Mouse (Mus musculus) Muller cell, postnatal 12 days (primary cell): ENCODE data around the gene Wdfy1.

Experiments used
- DNase-seq: peaks from one replicate; pipeline ENCODE4 v3.0.0-alpha.2; 2015; ENCODE audit errors: inconsistent ontology term

Wdfy1 gene

DNA sequence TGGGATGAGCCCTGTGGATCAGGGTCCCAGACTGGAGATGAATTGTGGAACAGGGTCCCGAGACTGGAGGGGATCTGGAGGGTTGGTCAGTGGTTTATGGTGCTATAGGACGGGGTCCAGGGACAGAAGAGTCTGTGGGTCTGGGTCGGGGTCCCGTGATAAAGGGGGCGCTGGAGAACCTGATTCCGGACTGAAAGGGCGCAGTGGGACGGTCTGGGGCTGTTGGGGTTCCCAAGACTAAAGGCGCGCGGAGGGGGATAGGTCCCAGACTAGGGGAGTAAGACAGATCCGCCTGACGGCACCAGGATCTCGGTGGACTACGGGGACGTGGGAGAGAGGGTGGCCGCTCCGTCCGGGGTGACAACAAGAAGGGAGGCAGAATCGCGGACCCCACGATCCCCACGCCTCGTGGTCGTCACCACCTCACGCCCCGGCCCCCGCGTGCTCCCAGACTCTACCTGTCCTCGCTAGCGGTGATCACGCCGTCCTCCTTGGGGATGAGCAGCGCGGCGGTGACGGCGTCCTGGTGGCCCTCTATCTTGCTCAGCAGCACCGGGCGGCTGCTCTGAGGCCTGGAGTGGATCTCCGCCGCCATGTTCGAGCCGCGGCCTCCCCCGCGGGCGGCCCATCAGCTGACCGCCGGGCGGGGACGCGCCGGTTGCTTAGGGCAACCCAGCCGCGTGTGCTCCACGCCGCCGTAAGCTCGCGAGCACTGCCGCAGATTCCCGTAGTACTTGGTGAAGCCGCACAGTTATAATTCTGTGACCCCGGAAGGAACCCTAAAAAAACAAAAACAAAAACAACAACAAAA is 14.6 kb downstream of the Wdfy1 start:
- peak; percentile 87 for DNase-seq

DNA sequence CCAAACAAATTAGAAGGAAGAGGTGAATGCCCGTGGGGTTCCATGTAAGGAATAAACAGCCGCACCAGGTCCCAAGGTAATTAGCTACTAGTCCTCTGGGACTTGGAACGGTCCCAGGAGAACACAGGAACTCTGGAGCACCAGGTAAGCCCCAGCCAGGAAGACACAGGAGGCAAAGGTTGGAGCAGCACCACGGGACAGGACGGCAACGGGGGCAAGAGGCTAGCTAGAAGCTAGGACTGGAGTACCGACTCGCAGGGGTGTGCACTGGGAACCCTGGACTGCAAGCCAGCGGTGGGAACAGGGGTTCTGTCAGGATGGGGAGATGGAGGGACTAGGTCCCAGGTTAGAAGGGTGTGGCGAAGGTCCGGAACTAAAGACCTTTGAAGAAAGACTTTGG is 15.3 kb downstream of the Wdfy1 start:
- DNase-seq, result peak; percentile 43

DNA sequence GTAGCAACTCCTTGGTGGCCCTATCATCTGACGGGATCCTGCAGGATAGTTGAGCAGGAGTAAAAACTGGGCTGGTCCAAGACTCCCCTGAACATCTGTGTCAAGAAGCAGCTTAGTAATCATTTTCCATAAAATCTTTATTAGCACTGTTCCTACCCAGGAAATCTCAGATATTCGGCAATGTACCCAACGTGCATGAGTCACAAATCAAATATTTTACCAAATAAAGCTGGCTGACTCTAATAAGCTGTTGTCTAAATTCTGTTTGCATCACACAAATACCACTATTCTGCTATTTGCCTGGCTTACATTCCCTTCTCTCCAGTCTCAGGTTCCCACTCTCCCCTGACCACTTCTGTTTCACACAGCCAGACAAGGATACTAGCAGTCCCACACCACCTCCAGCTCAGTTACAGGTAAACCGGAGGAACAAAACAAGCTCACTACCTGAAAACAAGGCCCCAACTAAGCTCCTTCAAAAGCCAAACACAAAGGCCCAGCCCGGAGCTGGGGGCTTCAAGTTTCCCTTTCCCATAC is 16.4 kb downstream of the Wdfy1 start:
- peak; percentile 82 for DNase-seq

DNA sequence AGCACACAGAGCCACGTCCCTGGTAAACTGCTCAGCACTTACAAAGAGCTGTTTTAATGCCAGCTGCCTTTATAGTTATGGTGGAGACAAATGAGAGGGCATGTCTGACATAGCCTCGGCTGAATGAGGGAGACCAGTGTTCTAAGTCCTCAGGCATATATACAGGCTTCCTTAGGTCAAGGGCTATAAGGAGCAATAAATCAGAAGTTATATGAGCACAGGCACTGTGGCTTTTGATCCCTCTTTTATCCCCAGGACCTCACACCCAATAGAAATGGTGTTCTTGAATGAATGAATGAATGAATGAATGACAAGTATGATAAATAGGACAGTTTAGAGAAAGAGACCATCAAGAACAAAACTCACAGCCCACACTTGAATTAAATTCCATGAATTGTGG is 16.9 kb downstream of the Wdfy1 start:
- no peak for DNase-seq

DNA sequence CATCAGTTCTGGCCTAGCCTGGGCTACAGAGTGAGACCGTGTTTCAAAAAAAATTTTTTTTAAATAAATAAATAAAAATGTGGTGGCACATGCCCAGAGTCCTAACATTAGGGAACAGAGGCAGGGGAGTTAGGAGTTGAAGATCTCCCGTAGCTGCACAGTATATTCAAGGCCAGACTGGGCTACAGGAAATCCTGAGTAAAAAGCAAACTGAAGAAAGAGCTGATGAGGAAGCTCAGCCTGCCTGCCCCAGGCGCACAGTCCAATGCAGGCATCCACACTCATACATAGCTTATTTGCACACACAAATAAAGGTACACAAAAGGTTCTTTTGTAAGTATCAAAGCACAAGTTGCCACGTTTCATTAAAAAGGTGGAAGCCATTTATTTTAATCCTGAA is 18.3 kb downstream of the Wdfy1 start:
- DNase-seq, result no peak

DNA sequence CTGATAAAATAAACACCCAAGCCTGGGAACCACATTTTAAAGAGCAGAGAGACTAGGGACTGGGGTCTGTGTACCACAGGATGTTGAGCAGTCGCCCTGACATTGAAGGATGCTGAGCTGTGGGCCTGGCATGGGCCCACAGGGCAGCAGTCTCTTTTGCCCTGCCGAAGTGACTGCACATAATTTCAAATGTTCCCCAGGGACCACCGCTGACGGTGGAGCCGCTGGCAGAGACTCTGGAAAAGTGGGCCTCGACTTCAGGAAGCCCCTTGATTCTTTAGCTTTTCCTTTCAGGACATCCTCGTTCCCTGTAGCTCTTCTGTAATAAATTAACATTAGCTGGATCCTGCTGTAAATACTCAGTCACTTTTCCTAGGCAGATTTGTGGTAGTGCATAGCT is 18.8 kb downstream of the Wdfy1 start:
- no peak for DNase-seq

DNA sequence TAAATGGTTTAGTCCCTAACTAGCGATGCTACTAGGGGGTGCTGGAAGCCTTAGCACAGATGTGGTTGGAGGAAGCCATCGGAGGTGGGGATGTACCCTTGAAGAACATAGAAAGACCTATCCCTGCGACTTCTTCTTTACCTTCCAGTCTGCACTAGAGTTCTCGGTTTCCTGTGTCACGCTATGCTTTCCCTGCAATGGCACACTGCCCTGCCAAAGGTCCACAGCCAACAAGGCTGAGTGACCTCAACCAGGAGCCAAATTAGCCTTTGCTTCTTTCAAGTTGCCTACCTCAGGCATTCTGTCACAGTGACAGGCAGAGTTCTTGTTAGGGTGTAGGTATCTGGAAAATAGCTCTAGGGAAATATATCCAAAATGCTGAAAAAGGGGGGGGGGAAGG is 19.5 kb downstream of the Wdfy1 start:
- no peak for DNase-seq

DNA sequence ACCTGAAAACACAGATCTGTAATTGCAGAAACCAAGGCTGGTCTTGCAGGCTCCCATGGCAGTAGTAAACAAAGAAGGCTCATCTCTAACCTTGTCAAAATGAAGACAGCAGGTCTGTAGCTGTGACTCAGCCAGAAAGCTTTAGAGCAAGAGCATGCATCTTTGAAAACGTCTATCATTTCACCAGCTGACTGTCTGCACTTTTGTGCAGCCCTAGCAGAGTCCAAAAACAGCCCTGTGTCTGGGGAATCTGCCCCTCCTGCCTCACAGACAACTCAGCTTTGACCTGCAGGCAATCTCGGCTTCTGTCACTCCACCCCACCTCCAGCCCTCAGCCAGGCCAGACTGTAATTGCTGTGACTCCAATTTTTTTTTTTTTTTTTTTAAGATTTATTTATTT is 20.6 kb downstream of the Wdfy1 start:
- peak; percentile 41 for DNase-seq

DNA sequence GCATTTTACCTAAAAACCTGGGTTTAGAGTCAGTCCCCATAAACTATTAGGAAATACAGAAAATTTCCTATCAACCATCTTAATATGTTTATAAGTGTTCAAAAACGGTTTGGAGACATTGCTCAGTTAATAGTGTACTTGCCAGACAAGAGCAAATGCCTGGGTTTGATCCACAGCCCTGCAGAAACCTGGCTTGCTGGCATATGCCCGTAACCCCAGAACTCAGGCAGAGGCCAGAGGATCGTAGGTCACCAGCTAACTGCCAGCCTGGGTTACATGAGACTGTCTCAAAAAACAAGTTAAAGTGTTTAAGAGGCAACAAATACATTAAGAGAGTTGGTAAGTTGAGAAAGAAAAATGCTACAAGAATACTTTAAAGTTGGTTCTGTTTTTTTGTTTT is 21.0 kb downstream of the Wdfy1 start:
- DNase-seq, result no peak

DNA sequence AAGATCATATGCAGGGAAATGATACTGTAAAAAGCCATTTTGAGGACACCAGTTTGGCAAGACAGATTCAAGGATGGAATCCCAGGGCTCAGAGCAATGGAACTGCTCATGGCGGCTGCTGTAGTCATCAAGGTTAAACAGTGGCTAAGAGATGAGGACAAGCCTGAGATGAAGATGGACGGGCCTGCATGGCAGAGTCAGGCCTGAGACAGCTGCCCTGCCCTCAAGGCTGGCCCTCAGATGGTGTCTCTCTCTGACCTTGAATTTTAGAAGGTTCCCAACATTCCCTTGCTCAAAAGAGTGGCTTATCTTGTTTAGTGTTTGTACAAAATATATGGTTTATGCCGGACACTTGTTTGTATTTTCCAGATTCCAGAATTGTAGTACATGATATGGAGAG is 22.5 kb downstream of the Wdfy1 start:
- no peak for DNase-seq

DNA sequence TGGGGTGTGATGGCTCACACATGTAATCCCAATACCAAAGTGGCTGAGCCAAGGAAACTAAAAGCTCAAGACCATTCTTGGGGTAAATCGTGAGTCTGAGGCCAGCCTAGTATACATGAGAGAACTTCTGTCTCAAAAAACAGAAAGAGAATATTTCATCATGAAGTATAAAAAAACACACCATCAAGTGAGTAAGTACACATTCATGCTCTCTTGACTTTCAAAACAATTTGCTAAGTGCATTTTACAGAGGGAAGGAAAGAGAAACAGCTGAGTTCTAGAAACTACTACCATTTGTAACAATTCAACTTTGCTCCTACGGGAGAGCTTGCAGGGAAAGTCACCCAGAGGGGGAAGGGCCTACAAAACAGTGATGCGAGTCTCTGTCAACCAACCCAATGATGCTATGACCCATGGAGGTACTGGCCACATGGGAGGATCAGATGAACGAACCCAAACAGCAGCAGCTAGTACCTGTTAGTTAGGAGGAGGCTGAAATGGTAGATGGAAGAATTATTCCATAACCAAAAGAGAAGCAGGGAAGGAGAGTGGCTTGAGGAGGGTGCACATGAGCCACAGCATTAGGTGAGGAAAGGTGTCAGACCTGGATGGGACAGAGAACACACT is 23.1 kb downstream of the Wdfy1 start:
- DNase-seq, result no peak

DNA sequence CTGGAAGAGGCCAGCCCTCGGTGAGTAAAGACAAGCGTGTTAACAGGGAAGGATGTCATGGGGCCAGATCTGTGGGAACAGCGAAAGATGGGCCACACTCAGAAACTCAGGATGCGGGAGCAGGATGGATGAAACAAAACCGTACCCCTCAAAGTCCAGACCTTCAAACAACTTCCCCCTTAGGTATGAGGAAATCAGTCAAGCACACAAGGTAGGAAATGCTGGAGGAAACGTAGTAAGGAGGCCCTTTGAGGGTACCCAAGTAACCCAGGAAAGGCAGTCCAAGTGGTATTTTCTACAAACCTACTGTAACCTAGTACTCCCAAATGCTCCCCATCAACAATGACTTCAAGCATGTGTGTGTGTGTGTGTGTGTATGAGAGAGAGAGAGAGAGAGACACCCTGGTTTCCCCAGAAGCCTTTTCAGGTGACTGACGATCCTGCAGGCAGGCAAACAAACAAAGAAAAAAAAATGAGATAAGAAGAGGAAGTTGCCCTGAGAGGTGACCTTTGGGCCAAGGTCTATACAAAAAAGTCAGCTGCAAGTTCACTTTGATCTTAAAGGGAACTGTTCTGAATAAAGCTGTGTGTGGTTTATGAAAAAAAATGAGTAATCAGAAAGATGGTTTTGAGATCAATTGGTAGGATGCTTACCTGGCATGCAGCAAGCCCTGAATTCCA is 23.8 kb downstream of the Wdfy1 start:
- no peak for DNase-seq

DNA sequence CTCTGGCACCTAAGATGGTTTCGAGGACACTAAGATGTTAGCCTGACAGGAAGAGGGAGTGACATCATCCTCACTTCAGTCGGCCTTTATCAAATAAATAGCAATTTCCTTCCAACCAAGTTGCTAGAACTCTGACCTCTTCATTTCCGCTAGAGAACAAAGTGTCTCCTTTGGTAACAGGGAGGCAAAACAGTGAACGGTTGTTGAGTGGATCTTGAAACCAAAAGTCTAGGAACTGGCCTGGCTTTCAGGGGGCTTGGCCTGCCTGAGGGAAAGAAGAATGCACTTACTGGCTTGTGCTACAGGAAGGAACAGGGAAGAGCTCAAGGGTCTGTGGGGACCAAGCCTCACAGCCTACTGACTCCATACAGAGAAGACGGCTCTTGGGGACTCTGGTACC is 24.8 kb downstream of the Wdfy1 start:
- no peak for DNase-seq

DNA sequence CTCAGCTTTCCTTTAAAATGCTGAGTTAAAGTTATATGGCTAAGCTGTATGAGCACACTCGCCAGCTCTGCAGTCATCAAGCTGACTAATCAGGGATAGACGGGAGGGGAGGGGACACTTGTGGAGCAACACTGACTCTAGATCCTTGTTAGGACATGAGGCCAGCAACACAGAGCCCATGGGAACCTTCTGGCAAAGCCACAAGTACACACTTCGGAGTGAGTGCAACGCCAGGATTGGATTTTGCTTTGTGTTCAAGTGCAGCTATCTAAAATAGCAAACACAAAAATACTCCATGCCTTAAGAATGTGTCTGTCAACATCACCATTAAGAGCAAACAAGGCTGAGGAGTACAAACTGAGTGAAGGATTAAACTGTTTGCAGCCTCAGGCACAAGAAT is 29.9 kb downstream of the Wdfy1 start:
- DNase-seq, result no peak

DNA sequence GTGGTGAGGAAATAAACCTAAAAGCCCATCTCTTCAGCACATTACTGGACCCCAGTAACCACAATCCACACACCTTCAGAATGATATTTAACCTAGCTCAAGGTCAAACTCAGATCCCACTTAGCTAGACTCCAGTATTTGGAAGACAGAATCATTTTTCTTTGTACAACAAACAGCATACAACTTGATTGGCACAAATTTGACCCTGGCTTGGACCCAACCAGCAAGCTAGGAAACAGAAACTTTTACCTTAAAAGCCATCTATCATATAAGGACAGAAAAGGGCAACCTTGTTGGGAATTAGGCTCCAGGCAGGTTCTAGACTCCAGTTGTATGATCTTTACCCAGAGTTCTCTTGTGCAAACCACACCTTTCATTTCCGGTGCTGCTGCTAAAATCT is 32.6 kb downstream of the Wdfy1 start:
- no peak for DNase-seq

DNA sequence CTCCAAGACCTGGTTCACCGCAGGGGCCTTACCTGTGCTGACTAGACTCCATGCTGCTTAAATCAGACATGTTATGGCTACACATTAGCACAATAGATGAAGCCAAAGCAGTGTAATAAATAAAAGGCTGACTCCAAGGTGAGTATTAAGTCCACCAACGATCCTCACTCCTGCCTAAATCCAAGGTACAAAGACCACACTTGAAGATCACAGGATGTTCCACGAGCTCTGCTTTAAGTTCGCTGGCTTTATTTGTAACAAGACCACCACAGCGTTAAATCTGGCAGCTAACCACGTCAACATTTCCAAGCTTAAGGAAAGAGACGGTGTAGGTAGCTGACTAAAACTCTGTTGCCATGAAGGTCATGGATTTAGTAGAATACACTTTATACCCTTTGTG is 33.0 kb downstream of the Wdfy1 start:
- DNase-seq, result no peak

DNA sequence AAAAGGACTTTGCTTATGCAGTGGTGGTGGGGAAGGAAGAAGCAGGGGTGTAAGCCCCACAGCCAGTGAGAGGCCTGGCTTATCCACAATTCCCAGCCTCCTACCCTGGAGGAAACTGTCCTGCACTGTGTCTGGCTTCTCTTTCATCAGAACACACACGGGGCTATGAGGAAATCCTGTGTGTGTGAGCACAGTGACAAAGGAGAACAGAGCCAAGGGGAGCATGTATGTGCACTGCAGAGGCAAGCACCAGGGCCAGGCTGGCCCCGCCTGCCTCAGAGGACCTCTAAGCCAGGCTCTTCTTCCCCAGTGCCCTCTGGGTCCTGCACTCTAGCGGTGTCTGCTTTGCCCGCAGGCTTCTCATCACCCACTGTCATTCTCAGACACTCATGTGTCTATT is 34.9 kb downstream of the Wdfy1 start:
- no peak for DNase-seq

DNA sequence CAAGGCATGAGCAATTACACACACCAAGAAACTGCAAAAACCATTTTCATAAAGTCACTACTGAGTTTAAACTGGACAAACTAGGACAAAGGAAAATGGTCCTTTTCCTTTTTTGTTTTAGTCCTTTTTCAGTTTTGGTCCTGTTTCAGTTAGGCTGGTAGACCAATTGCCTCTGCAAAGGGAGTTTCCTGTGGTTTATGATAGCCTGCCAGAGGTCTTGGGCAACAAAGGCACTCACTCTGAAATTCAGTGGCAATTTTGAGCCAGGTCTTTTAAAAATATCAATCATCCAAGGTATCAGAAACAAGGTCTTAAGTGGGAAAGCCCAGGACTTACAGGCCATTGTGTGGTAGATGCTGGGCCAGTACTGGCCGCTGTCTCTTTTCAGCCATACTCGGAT is 36.2 kb downstream of the Wdfy1 start:
- no peak for DNase-seq

DNA sequence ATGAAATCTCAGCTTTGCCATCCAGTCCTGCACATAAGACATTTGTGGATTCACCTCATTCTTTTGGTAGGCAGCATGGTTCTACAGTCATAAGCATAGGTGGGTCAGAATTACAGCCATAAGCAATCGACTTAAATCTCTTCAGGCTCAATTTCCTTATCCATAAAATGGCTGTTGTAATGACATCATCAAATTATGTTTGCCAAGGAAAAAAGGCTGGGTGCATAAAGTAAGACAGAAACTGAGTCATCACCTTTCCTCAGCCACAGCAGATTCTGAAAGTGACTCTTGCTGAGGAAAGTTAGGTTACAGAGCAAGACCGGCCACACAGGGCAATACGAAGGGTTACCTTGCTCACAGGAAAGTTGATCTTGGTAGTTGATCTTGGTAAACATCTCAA is 39.5 kb downstream of the Wdfy1 start:
- DNase-seq, result no peak

DNA sequence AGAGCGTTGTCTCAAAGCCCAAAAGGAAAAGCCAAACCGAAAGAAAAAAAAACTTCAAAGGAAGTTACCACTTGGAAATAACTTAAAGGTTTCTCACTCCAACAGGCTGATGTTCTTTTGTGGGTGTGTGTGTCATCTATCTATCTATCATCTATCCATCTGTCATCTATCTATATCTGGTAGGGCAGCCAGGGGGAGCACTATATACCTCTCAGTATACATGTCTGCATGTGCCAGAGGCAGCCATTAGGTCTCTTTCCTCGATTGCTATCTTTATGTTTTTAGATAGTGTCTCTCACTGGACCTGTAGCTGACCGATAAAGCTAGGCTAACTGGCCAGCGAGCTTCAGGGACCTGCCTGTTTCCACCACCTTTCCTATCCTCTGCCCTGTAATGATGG is 41.1 kb downstream of the Wdfy1 start:
- no peak for DNase-seq

DNA sequence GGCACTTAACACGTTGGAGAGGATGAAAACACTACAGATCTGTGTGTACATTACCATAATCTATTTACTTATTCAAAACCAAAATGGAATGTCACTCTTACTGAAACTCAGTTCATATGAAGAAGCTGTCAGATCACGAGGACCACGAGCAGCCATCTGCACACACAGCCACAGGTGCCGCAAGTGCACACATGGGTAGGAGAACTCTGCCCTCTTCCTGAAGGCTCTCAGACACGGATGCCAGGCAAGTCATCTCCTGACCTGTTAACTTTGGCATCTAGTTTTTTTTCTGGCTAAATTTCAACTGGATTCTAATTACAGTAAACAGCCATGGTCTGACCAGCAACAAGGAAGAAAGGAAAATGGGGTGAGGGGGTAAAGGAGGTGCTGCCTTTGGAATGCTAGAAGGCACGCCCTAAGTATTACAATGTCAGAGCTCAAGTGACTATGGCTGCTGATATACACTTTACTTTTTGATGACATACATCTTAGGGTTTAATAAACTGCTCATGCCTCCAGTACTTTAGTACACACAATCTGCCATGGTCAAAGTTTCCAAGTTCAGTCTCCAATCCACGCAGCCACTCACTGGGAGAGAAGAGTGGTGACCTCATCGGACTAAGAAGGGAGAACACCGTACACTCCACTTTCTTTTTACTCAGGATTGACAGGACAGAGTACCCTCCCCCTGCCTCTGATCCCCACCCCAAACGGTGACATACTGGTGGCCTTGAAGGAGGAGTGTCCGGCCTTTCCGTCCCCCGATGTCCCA is 61.6 kb downstream of the Wdfy1 start:
- no peak for DNase-seq

DNA sequence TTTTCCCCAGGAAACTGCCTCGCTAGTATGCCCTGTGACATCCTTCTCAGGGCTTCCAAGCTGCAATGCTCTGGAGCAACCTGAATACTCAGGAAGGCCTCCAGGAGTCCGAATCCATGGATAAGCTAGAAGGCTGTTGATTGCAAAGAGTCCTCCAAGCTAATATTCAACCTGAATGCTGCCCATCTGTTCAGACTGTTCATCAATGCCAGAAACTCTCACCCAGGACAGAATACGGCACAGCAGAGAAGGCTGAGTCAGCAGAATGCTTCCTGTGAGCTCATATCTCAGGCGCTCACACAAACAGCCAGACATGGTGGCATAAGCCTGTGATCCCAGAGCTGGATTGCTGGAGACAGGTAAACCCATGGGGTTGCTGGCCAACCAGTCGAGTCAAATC is 62.9 kb downstream of the Wdfy1 start:
- no peak for DNase-seq
